Mouse (Mus musculus): ENCODE results near the gene Pon1.

The Pon1 gene

DNA sequence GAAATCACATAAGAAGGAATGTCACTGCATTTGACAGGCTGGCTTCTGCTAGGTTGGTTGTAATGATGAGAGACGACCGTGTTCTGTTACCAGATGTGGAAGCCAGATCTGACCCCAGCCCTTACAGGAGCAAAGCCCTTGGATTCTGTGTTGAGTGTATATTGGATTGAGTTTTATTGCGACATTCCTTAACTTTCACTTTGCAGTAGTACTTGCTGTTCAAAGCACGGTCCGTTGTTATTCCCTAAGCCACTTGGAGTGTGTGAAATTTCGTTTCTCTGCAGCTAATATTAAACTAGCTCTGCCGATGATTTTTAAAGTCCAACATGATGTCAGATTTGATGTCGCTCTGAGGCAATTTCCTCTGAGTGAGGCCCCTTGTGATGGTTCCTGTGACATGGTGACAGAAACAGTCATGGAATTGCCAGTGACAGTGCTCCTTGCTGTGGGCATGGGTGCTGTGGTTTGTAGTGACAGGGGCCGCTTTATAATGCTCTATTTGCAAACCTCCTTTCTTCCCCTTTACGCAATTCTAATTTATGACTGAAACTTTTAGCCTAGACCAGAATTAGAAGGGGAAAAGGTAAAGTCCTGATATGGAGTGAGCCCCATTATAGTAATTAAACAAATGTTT, 19.4 kb downstream of the Pon1 start:
- no peak for DNase-seq

- DNase-seq, result no peak
These were observed 21.2 kb downstream of the Pon1 start for GRCm38 (mm10) chr6:5172571-5172970.

GRCm38 (mm10) chr6:5171418-5171817, 22.3 kb downstream of the Pon1 start:
- DNase-seq, result no peak

DNA sequence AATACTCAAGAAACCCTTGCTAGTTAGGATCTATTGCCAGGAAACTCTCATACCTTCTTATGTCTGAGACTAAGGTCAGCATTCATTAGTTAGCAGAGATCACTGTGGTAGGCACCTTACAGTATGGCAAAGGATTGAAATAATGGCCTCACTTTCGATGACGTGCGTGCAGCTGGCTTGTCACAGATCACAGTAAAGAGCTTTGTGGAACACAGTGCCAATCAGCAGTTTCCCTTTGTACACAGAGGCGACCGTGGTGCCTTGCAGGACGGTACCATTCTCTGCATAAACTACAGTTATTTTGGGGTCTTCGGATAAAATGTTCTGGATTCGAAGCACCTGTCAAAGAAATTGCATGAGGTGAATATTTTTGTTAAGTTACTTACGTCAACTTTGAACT, 25.6 kb downstream of the Pon1 start:
- no peak for DNase-seq

DNA sequence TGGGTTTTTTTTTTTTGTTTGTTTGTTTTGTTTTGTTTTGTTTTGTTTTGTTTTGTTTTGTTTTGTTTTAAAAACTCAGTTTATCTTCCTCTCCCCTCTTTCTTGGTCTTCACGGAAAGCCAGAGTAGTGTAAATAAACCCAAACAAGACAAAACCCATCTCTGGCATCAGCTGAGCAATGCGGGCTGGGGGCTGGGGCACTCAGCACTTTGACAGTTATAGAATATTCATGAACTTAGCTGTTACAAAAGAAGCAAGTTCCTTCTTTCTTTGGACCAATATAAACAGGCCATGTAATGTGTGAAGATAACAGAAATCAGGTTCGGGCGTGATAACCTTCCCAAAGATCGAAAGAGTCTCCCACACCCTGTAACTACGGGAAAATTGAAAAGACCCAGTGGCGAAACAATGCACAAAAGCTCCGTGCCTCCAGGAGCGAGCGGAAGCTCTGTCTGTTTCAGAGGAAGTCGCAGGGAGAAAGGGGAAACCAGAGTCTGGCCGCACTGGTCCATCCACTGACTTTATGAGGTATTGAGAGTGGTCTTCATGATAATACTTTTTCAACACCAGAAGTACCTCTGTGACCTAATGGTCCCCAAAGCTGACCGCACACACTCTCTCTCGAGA, 26.6 kb downstream of the Pon1 start:
- peak; percentile 17 for DNase-seq

DNA sequence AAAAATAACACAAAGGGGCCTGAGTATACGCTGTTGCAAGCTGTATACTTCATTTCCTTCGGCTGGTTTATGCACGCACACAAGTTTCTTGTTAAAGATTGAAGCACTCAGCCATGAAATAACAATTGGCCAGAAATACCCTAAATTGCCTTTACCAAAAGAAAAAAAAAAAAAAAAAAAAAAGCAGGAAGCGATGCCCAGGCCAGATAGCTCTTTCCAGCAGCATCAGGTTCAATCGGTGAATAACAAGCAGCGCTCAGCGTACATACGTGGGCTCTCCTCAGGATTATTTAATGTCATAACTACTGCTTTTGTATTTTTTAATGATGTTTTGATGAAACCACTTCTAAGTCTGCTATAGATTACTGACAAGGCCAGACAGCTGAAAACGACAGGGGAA, 28.9 kb downstream of the Pon1 start:
- no peak for DNase-seq

DNA sequence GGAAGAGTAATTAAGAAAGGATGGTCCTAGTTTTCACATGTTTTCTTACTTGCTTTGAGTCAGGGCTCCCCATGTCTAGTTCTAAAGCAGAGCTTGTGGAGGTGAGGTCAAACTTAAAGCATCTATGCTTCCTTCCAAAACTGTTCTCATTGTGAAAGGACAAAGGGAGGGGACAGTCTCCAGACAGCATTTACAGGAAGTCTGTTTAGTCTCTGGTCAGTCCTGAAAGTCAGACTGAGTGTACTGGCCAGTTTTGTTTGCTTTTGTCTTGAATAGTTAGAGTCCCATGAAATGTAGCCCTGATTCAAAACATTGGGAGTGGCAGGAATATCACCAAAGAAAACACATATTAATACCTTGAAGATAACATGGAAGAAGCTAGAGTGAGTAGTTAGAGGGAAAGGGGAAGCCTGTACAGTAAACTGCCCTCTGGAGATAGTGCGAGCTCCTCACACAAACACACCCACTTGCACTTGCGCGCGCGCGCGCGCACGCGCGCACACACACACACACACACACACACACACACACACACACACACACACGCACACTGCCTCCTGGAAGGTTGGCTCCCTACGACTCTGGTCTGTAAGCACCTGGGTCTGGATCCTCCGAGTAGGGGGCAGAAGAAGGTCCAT, 30.1 kb downstream of the Pon1 start:
- DNase-seq, result no peak

- DNase-seq, result no peak
These were observed 31.7 kb downstream of the Pon1 start for GRCm38 (mm10) chr6:5162052-5162451.

- peak; percentile 9 for DNase-seq
These were observed 34.4 kb downstream of the Pon1 start for GRCm38 (mm10) chr6:5159385-5159791.

- no peak for DNase-seq
These were observed 37.0 kb downstream of the Pon1 start for GRCm38 (mm10) chr6:5156541-5157425.

GRCm38 (mm10) chr6:5155313-5155927, 38.3 kb downstream of the Pon1 start:
- no peak for DNase-seq

DNA sequence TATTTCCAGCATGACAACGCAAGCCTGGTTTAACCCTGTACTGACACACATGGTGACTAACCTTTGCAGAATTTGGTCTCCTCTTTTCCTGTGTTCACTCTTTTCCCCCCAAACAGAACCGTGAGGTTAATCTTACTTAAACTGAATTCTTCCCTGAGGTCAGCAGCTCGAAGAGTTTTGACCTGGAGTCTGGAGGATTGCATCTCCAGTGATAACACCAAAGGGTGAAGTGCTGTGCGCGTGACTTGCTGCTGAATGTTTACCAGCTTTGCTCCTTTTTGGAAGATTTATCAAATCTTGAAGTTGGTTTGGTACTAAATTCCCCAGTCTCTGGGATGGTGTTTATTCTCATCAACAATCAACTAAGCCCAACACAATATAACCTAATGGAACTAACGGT, 39.0 kb downstream of the Pon1 start:
- no peak for DNase-seq

DNA sequence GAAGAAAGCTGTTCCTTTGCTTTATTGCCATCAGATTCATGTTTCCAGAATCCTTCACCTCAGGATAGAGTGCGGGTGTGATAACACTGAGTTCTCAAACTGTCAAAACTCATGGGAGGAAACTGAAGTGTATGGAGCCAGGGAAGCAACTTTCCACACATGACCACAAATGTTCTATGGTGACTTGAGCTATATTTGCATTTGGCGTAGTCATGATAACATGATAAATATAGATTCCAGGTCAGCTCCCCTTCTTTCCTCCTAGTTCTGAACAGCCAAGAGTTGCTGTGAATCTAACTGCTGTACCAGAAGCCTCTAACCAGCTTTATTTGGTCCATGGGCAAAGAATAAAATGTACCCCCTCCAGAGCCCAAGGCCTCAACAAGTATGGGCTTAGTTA, 41.6 kb downstream of the Pon1 start:
- no peak for DNase-seq

- DNase-seq, result no peak
These were observed 42.6 kb downstream of the Pon1 start for GRCm38 (mm10) chr6:5151171-5151570.

DNA sequence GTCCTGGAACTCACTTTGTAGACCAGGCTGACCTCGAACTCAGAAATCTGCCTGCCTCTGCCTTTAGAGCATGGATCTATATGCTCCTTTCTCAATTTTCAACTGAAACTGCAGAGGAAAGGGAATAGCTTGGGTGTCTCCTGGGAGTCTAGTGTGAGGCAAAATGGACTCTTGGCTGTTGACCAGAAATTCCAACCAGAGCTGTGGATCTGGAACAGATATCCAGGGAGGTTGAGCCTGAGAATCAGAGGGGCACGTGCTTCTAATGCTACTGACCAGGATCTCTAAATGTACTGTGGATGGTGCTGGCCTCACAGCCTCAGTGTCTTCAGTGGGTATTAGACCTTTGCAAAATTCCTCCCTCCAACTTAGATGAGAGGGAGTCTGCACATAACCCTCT, 43.8 kb downstream of the Pon1 start:
- no peak for DNase-seq

GRCm38 (mm10) chr6:5147488-5148142, 46.1 kb downstream of the Pon1 start:
- DNase-seq, result no peak

GRCm38 (mm10) chr6:5139666-5140065, 54.1 kb downstream of the Pon1 start:
- no peak for DNase-seq

DNA sequence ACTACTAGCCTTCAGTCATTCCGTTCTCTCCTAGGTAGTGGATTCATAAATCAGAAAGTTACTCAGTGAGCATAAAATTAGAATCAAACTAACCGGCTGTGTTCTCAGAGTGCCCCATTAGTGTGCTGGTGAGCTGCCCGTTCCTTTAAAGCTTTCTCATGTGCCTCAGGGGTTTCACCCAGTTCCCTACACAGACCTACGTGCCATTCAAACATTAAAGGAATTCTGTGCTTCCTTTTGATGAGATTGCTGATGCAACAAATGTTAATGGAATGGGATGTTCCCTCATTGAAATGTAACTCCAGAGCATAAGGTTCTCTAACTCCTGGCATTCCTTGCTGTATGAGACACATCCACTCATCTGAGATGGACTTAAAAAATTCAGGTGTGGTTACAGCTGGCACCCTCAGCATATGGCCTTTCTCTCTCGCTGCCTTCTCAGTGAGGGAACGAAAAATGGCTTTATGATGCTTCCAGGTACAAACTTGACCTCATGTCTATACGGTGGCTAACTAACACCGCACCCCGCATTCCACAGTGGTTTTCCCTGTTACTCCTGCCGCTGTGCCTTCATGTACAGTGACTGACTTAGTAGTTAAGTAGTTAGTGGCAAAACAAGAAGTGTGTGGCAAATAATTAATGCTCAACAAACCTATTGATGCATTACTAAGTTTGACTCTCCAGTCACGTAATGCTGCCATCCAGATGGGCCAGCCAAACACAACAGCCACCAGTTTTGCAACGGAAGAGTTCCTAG, 54.7 kb downstream of the Pon1 start:
- DNase-seq, result no peak

DNA sequence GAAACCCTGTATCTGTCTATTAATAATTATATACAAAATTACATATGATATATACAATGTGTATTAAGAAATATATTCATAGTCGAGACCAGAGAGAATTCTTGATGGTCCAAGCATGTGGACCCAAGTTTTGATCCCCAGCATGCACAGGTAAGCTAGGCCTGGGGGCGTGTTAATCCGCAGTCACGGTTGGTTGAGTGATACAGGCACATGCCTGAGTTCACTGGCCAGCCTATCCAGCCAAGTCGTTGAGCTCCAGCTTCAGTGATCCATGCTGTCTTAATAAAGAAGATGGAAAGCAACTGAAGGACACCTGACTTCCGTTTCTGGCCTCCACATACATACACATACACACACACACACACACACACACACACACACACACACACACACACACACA, 57.7 kb downstream of the Pon1 start:
- DNase-seq, result peak; percentile 27

DNA sequence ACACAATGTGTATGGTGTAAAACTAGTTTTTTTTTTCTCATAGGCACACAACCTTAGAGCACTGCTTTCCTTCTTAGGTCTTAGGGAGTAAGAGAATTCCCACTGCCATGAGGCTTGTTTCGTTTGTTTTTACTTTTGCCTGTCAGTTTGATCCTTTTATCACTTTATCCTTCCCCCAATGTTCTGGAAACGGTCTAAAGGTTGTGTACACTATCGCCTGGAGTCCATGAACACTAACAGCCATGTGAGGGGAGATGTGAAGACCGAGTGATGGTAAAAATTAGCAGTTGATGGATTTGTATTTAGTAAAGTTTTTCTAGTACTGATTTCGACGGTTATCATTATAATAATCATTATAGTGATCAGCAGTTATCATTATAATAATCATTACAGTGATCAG, 58.8 kb downstream of the Pon1 start:
- DNase-seq, result no peak

GRCm38 (mm10) chr6:5129364-5130093, 64.2 kb downstream of the Pon1 start:
- no peak for DNase-seq
